8 mouse cellular contexts compared by ENCODE assay signal in genomic region chr12:113014561-113015556, GRCm38 (mm10). TPM values are rescaled to one million over a fixed set of nuclear protein-coding genes. Genes with fewer than 3 reads are reported as not detected.
A peak's percentile ranks its signal among the peaks of the same experiment; 100 is the strongest.
DNase-seq lines count a peak whose midpoint lies in the region; ATAC-seq lines count a peak whose summit lies in the region.

No protein-coding gene starts in this region.

- peak; percentile 40 for ATAC-seq in granulocyte monocyte progenitor cell, adult 5-6 weeks (replicated peaks; ENCODE audit: poor library complexity, severe bottlenecking)

- DNase-seq in A20 (ENCODE audit: low read depth, low spot score) (peak; percentile 77), adipocyte (ENCODE audit: low spot score) (peak; percentile 43)
- peak; percentile 56 for DNase-seq in embryo, embryonic 10.5 days (ENCODE audit: low spot score)
- peak; percentile 74 for DNase-seq in kidney, adult 18-20 months
- DNase-seq in lung, adult 18-20 months, result peak; percentile 45 to 52
- DNase-seq in neural tube, embryonic 10.5 days (ENCODE audit: extremely low spot score, low spot score), result peak; percentile 65
- DNase-seq in thymus, adult 18-20 months, result peak; percentile 27 to 29

RNA-seq across cellular contexts. Expression of gene Pacs2, which starts 0.6 kb away (rescaled TPM):
- total RNA-seq in granulocyte monocyte progenitor cell, adult 5-6 weeks (2014; fragmentation: Nextera tagmentation), result 23.7 and 28.5 TPM in 2 replicates
- total RNA-seq in granulocyte monocyte progenitor cell, adult 5-6 weeks (2017), result 6.9 and 8.8 TPM in 2 replicates

RNA-seq across cellular contexts. Expression of gene Brf1, which starts 14.4 kb away (rescaled TPM):
- total RNA-seq in granulocyte monocyte progenitor cell, adult 5-6 weeks (2014; fragmentation: Nextera tagmentation), result 38.7 and 42.6 TPM in 2 replicates
- 28.1 and 41.3 TPM in 2 replicates for total RNA-seq in granulocyte monocyte progenitor cell, adult 5-6 weeks (2017)

RNA-seq across cellular contexts. Expression of gene Btbd6, which starts 38.6 kb away (rescaled TPM):
- total RNA-seq in granulocyte monocyte progenitor cell, adult 5-6 weeks (2014; fragmentation: Nextera tagmentation), result 2.4 and 10.5 TPM in 2 replicates
- total RNA-seq in granulocyte monocyte progenitor cell, adult 5-6 weeks (2017), result 3.3 and 6.8 TPM in 2 replicates

RNA-seq across cellular contexts. Expression of gene Tex22, which starts 59.4 kb away (rescaled TPM):
- not detected in 2 replicates for total RNA-seq in granulocyte monocyte progenitor cell, adult 5-6 weeks (2014; fragmentation: Nextera tagmentation)
- total RNA-seq in granulocyte monocyte progenitor cell, adult 5-6 weeks (2017), result not detected in 2 replicates

Comparison
In these comparisons a context has a peak if more than half of its experiments do, and no peak if none do; other contexts are left out.
1. Peak in every context shown above with its lines: DNase-seq and ATAC-seq.